Mouse (Mus musculus) liver, embryonic 15.5 days (tissue): ENCODE measurements around the gene Il27ra. TPM values are rescaled to one million over a fixed set of nuclear protein-coding genes. Genes with fewer than 3 reads are reported as not detected.

Experiments used
- ATAC-seq: fragments of 200-750 bp; cut with Nextera tagmentation; 2 replicates; pipeline ENCODE4 v1.8.0; 2017; ENCODE audit warnings: moderate number of reproducible peaks, mild to moderate bottlenecking, moderate library complexity; ENCODE audit not compliant: insufficient read depth
- H3K27ac ChIP-seq: fragments of 300-500 bp; sonication (generic); replicated peaks from 2 replicates; pipeline ENCODE4 v1.5.1; 2015; ENCODE audit warnings: mild to moderate bottlenecking, inconsistent platforms
- H3K27me3 ChIP-seq: fragments of 300-500 bp; sonication (generic); 2 replicates; pipeline ENCODE4 v1.6.1; 2015; ENCODE audit warnings: mild to moderate bottlenecking, inconsistent platforms
- H3K36me3 ChIP-seq: fragments of 300-500 bp; sonication (generic); replicated peaks from 2 replicates; pipeline ENCODE4 v1.6.1; 2015; ENCODE audit warnings: moderate library complexity, mild to moderate bottlenecking, inconsistent platforms
- H3K4me1 ChIP-seq: fragments of 300-500 bp; sonication (generic); replicated peaks from 2 replicates; pipeline ENCODE4 v1.6.1; 2015; ENCODE audit warnings: inconsistent platforms
- H3K4me2 ChIP-seq: fragments of 300-500 bp; sonication (generic); 2 replicates; pipeline ENCODE4 v1.6.1; 2015; ENCODE audit warnings: moderate library complexity, mild to moderate bottlenecking, inconsistent platforms
- H3K4me3 ChIP-seq: fragments of 300-500 bp; sonication (generic); replicated peaks from 2 replicates; pipeline ENCODE4 v1.5.1; 2015; ENCODE audit warnings: mild to moderate bottlenecking, inconsistent platforms
- H3K9ac ChIP-seq: fragments of 300-500 bp; sonication (generic); 2 replicates; pipeline ENCODE4 v1.6.1; 2015; ENCODE audit warnings: moderate library complexity, mild to moderate bottlenecking, inconsistent platforms
- H3K9me3 ChIP-seq: fragments of 300-500 bp; sonication (generic); replicated peaks from 2 replicates; pipeline ENCODE4 v1.6.1; 2016; ENCODE audit warnings: inconsistent platforms
- WGBS: fragments of 180-500 bp; shearing (Covaris S2); methylation state at CpG from one replicate; pipeline ENCODE4 v1.1.7; 2015; ENCODE audit warnings: mixed read lengths; ENCODE audit not compliant: insufficient replicate concordance; 5-methylcytosine and 5-hydroxymethylcytosine counted together
- polyA plus RNA-seq: library from polyadenylated mRNA; unstranded; fragments of >200 nt; fragmentation: Nextera tagmentation; extraction: Ambion mirVana; gene quantifications from 2 replicates; pipeline ENCODE4 v1.2.1, GENCODE M21; 2015

Il27ra gene
- polyA plus RNA-seq, 1 experiment from 2014 or later = 0.74 TPM

DNA sequence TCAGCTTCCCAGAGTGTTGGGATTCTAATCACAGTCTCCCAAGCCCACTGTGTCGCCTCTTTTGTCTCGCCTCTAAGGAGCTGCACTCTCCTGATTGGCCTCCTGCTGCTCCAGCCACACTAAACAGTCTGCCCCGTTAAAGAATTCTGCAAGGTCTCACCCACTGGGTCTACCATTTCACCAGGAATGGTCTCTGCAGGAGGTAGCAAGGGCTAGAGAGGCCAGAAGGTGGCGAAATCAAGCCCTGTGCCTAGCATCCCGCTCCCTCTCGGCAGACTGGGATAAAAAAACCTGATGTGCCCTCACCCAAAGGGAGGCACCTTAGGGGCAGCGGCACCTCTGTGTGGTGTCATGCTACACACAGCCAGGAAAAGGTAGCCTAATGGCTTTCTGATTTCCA, 1.7 kb upstream of the Il27ra start:
- no peak overlapping the region for H3K27ac ChIP-seq
- H3K9ac ChIP-seq = no peak overlapping the region
- H3K4me2 ChIP-seq = no peak overlapping the region
- no peak overlapping the region for H3K4me3 ChIP-seq
- H3K4me1 ChIP-seq = peaks cover 13% of the 10 kb centered on the region
- no peaks in the 10 kb centered on the region for H3K9me3 ChIP-seq
- H3K27me3 ChIP-seq = peaks cover 73% of the 10 kb centered on the region
- no peak for ATAC-seq
- no peaks in the 10 kb centered on the region for H3K36me3 ChIP-seq
- WGBS = 11% methylated on average over 7 of the region's 7 CpGs

DNA sequence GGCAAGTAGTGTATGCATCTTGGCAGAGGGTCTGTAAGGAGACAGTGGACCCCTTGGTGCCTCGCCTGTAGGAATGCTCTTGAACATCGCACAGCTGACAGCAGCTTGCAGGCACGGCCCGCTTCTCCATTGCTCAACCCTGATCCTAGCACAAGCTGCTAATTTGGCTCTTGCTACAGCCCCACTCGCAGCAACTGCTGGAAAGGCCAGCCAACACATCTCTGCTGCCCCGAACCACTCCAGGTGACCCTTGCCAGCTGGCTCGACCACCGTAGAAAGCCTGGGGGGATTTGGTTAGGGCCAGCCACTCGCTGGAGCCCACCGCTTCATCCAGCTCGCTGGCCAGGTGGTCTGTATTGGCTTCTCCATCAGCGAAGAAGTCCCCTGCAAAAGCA, 556 bp upstream of the Il27ra start:
- ATAC-seq = no peak
- peaks cover 13% of the 10 kb centered on the region for H3K4me1 ChIP-seq
- no peak overlapping the region for H3K9ac ChIP-seq
- no peaks in the 10 kb centered on the region for H3K9me3 ChIP-seq
- peak overlapping the region; percentile 40; the same call in 1 of the 2 replicates for H3K4me3 ChIP-seq
- whole genome bisulfite sequencing = 31% methylated on average over 12 of the region's 12 CpGs
- no peaks in the 10 kb centered on the region for H3K36me3 ChIP-seq
- H3K27me3 ChIP-seq = peaks cover 75% of the 10 kb centered on the region
- H3K27ac ChIP-seq = no peak overlapping the region
- peak overlapping the region; percentile 56 for H3K4me2 ChIP-seq

DNA sequence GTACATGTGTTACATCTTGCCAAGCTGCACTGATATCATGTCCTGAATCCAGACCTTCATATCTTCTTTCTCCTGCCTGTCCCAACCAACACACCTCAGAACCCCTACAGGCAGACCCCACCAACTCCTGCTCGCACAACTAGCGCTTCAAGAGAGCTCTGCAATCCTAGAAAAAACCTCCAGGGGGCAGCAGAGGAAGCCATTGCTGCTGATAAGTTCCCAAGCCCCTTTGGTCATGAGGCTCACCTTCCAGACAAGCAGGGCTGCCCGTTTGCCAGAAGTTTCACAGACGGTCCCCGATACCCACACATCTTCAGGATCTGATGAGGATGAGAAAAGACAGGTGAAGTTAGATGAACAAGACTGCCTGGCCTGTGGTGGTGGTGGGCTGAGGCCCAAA, 3.3 kb downstream of the Il27ra start:
- Histone ChIP-seq H3K9me3 (no peaks in the 10 kb centered on the region), H3K4me1 (peaks cover 7% of the 10 kb centered on the region), H3K9ac (no peak overlapping the region), H3K27me3 (peaks cover 61% of the 10 kb centered on the region), H3K4me3 (no peak overlapping the region), H3K27ac (no peak overlapping the region), H3K36me3 (no peaks in the 10 kb centered on the region), H3K4me2 (no peak overlapping the region)
- WGBS = 4% methylated on average over 5 of the region's 5 CpGs
- ATAC-seq = no peak

DNA sequence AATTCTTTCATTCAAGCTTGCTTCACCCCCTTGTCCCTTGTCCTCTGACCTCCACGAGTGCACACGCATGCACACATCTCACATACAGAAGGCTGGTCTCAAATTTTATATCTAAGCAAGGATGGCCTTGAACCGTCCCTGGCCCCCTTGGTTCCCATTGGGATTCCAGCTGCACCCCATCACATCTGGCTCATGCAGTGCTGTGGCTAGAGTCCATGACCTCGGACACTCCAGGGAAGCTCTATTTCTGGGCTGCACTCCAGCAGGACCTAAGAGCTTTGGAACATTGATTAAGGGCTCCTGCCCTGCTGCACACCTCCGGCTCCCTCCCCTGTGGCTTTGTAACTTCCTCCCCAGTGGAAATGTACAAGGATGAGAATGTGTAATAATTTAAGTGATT, 4.4 kb downstream of the Il27ra start:
- H3K4me2 ChIP-seq = no peak overlapping the region
- no peaks in the 10 kb centered on the region for H3K36me3 ChIP-seq
- peaks cover 51% of the 10 kb centered on the region for H3K27me3 ChIP-seq
- ATAC-seq = no peak
- H3K27ac ChIP-seq = no peak overlapping the region
- H3K9me3 ChIP-seq = no peaks in the 10 kb centered on the region
- H3K9ac ChIP-seq = no peak overlapping the region
- 57% methylated on average over 5 of the region's 5 CpGs for WGBS
- no peak overlapping the region for H3K4me3 ChIP-seq
- H3K4me1 ChIP-seq = peaks cover 7% of the 10 kb centered on the region

DNA sequence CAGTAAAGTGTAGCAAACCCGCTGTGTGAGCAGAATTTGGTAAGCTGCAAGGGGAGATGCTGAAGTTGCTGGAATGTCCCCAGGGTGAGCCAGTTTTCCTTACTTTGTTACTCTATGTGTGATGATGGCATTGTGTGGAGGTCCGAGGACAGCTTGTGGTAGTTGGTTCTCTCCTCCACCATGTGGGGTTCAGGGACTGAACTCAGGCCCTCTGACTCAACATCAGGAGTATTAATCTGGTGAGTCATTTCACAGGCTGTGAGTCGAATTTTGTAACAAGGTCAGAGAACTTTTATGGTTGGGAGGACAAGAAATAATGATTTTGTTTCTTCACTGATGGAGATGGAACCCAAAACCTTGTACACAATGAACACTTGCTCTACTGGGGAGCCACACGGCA, 9.6 kb downstream of the Il27ra start:
- no peak for ATAC-seq
- H3K9ac ChIP-seq = no peak overlapping the region
- H3K4me1 ChIP-seq = no peaks in the 10 kb centered on the region
- H3K27me3 ChIP-seq = peaks cover 30% of the 10 kb centered on the region
- H3K9me3 ChIP-seq = no peaks in the 10 kb centered on the region
- no peak overlapping the region for H3K4me2 ChIP-seq
- H3K4me3 ChIP-seq = no peak overlapping the region
- 53% methylated on average over 4 of the region's 4 CpGs for WGBS
- no peaks in the 10 kb centered on the region for H3K36me3 ChIP-seq
- H3K27ac ChIP-seq = no peak overlapping the region

DNA sequence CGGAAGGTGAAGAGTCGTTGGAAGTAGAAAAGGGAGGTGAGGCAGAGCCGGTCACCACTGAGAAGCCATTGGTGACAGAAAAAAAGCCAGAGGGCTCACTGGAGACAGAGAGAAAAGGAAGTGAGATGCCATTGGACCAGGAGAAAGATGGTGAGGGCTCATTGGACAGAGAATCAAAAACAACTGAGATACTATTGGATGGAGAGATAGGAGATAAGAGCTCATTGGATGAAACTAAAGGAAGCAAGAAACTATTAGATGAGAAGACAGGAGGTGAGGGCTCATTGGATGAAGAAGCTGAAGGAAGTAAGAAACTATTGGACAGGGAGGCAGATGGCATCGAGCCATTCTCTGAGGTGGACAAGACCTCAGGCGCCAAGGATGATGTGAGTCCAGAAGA, 13.1 kb downstream of the Il27ra start:
- peaks cover 55% of the 10 kb centered on the region for H3K27me3 ChIP-seq

DNA sequence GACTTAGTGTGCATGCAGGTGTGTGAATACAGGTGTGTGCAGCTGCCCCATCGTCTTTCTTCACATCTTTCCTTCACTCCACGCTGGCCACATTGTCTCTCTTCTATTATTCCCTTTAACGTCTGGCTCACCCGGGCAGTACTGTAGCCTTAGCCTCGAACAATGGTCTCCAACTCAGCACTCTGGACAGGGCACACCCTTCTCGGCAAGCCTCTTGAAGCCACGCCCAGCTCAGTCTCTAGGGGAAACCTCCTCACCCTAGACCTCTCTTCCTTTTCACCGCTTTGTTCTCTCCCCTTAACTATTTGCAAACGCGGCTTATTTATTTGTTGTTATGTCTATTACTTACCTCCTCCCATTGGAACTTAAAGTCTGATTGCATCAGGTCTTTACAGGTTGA, 14.9 kb downstream of the Il27ra start:
- no peak overlapping the region for H3K4me2 ChIP-seq
- WGBS = 7% methylated on average over 10 of the region's 10 CpGs
- ATAC-seq = no peak

More for the DNA sequence above, 13.1 kb downstream of the Il27ra start:
- ATAC-seq = no peak
- Histone ChIP-seq H3K4me3 (no peak overlapping the region), H3K36me3 (no peaks in the 10 kb centered on the region), H3K27ac (no peak overlapping the region), H3K4me1 (peaks cover 9% of the 10 kb centered on the region), H3K9me3 (no peaks in the 10 kb centered on the region), H3K4me2 (no peak overlapping the region), H3K9ac (no peak overlapping the region)
- 65% methylated on average over 5 of the region's 5 CpGs for WGBS

DNA sequence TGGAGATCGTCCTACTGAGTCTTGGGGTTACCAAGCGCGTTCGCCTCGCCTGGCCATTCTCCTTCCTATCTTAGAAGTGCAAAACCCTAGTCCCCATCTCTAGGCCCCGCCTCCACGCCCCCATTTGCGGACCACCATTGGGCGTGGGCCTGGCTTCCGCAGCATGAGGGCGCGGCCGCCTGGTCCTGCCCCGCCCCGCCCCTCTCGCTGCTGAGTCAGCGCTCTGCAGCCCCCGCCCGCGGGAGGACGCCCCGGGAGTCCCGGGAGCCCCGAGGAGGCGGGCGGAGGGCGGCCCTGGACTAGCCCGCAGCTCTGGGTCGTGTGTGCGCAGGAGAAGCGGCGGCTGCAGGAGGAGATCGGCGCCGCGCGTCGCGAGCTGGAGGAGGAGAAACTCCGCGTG, 16.5 kb downstream of the Il27ra start:
- peak overlapping the region; percentile 36 for H3K4me3 ChIP-seq
- H3K27me3 ChIP-seq = peaks cover 87% of the 10 kb centered on the region
- no peaks in the 10 kb centered on the region for H3K9me3 ChIP-seq
- peak overlapping the region; percentile 64 for H3K4me2 ChIP-seq
- WGBS = 1% methylated on average over 41 of the region's 41 CpGs
- H3K9ac ChIP-seq = no peak overlapping the region
- ATAC-seq = peak; percentile 38
- H3K27ac ChIP-seq = no peak overlapping the region
- H3K4me1 ChIP-seq = peaks cover 9% of the 10 kb centered on the region
- H3K36me3 ChIP-seq = no peaks in the 10 kb centered on the region

More for the DNA sequence above, 14.9 kb downstream of the Il27ra start:
- Histone ChIP-seq H3K4me3 (no peak overlapping the region), H3K27ac (no peak overlapping the region), H3K9me3 (no peaks in the 10 kb centered on the region), H3K9ac (no peak overlapping the region), H3K36me3 (no peaks in the 10 kb centered on the region), H3K27me3 (peaks cover 71% of the 10 kb centered on the region), H3K4me1 (peaks cover 9% of the 10 kb centered on the region)

DNA sequence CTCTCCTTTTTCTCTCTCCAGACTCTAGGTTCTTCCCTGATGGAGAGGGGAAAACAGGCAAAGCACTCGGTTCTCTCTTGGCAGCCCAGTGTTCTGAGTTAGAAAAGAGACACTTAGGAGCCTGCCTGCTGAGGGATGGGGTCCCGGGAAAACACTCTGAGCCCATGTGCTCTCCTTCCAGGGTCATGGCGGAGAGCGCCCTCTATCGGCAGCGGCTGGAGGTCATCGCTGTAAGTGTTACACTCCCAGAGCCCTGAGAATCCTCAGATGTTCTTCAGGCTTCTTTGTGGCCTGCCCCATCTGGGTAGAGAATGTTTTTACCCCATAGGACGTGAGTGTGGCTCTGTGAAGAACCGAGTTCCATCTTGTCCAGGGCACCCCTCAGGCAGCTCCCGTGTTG, 18.2 kb downstream of the Il27ra start:
- Histone ChIP-seq H3K27ac (no peak overlapping the region), H3K4me1 (peaks cover 9% of the 10 kb centered on the region), H3K4me2 (no peak overlapping the region), H3K9ac (no peak overlapping the region), H3K4me3 (no peak overlapping the region), H3K9me3 (no peaks in the 10 kb centered on the region), H3K27me3 (peaks cover 96% of the 10 kb centered on the region), H3K36me3 (no peaks in the 10 kb centered on the region)
- 11% methylated on average over 10 of the region's 10 CpGs for WGBS
- ATAC-seq = no peak

DNA sequence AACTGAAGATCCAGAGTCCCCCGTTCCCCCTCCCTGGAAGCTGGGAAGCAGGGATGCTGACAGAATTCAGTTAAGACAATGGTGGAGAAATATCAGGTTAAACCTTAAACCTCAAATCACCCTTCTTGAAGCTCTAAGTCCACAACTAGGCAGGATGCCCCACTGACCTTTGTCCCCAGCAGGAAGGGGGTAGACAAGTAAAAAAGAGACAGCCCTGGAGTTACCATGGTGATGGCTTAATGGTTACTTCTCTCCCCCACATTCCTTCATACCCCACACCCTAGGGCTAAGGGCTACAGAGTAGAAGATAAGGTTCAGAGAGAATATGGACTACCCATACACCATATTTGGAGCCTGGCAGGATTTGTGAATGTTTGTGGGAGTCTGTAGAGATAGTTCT, 18.8 kb downstream of the Il27ra start:
- WGBS = 44% methylated on average over 1 of the region's 1 CpGs
- no peak for ATAC-seq
- no peaks in the 10 kb centered on the region for H3K9me3 ChIP-seq
- H3K4me1 ChIP-seq = peaks cover 9% of the 10 kb centered on the region
- H3K9ac ChIP-seq = no peak overlapping the region
- H3K27me3 ChIP-seq = peaks cover 90% of the 10 kb centered on the region
- H3K36me3 ChIP-seq = no peaks in the 10 kb centered on the region
- no peak overlapping the region for H3K27ac ChIP-seq
- no peak overlapping the region for H3K4me2 ChIP-seq
- H3K4me3 ChIP-seq = no peak overlapping the region

DNA sequence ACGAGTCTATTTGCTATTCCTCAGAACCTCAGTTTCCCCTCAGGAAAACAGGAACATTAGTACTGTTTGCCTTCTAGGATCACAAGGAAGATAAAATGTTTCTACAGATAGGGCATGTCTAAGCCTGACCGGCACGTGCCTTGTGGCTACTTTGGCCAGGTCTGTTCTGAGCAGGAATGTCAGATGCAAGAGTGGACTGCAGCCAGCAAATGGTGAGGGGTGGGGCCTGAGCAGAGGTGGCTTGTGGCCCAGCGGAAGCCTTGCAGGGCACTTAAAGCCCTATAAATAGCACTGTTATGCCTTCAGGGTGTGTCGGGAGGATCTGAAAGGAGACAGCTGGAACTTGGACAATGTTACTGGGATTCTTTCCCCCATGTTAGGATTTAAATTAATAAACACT, 19.3 kb downstream of the Il27ra start:
- H3K4me1 ChIP-seq = peaks cover 9% of the 10 kb centered on the region
- H3K27me3 ChIP-seq = peaks cover 88% of the 10 kb centered on the region
- H3K4me2 ChIP-seq = no peak overlapping the region
- 17% methylated on average over 5 of the region's 5 CpGs for WGBS
- no peak for ATAC-seq
- no peak overlapping the region for H3K27ac ChIP-seq
- H3K9me3 ChIP-seq = no peaks in the 10 kb centered on the region
- H3K4me3 ChIP-seq = no peak overlapping the region
- H3K36me3 ChIP-seq = no peaks in the 10 kb centered on the region
- H3K9ac ChIP-seq = no peak overlapping the region

DNA sequence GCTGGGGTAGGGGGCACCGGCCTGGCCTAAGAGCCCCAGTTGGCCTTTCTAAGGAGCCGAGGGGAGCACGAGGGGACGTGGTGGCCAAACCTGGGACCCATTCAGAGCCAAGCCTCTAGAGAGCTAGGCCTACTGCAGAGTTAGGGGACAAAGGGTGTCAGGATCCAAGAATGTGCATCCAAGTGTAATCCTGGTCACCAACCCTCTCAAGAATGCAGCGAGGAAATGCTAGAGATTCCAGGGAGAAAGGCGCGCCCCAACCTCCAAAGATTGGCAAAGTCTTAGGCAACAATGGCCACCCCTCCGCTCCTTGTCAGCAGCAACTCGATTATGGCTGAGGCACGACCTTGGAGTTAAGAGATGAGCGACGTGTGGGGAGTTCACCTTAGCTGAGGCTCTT, 20.8 kb downstream of the Il27ra start:
- Histone ChIP-seq H3K9ac (no peak overlapping the region), H3K36me3 (no peaks in the 10 kb centered on the region), H3K4me1 (peaks cover 9% of the 10 kb centered on the region), H3K4me3 (no peak overlapping the region), H3K4me2 (no peak overlapping the region), H3K27ac (no peak overlapping the region), H3K27me3 (peaks cover 78% of the 10 kb centered on the region), H3K9me3 (no peaks in the 10 kb centered on the region)
- ATAC-seq = no peak
- WGBS = 37% methylated on average over 12 of the region's 12 CpGs
